Mouse (Mus musculus): Measurements from ENCODE around the gene Gipc2. TPM values are rescaled to one million over a fixed set of nuclear protein-coding genes. Genes with fewer than 3 reads are reported as not detected.

The Gipc2 gene
- total RNA-seq, 2 experiments from 2014 or later = 0.69 to 0.75 TPM

- no peak for DNase-seq
- intact Hi-C loops (cut with DNase I) = no loop called here
- TF ChIP-seq CTCF (IDR thresholded peaks at IDR 0.05) = no peak
- Histone ChIP-seq H3K27ac (no peak overlapping the region), H3K4me3 (no peak overlapping the region)
Measured at GRCm38 (mm10) chr3:152180624-152181023, 14.6 kb upstream of the Gipc2 start.

- no peak overlapping the region for H3K4me3 ChIP-seq
- H3K27ac ChIP-seq = no peak overlapping the region
- no peak for DNase-seq
- intact Hi-C loops (cut with DNase I) = no loop called here
- no peak for TF ChIP-seq CTCF (IDR thresholded peaks at IDR 0.05)
Measured at GRCm38 (mm10) chr3:152179285-152179684, 13.3 kb upstream of the Gipc2 start.

GRCm38 (mm10) chr3:152178816-152179215 is 12.8 kb upstream of the Gipc2 start:
- H3K27ac ChIP-seq = no peak overlapping the region
- DNase-seq = no peak
- no peak overlapping the region for H3K4me3 ChIP-seq
- TF ChIP-seq CTCF (IDR thresholded peaks at IDR 0.05) = no peak
- intact Hi-C loops (cut with DNase I) = no loop called here

GRCm38 (mm10) chr3:152172322-152172935 is 6.4 kb upstream of the Gipc2 start:
- no peak for DNase-seq
- TF ChIP-seq CTCF (IDR thresholded peaks at IDR 0.05) = no peak
- intact Hi-C loops (cut with DNase I) = no loop called here
- Histone ChIP-seq H3K27ac (no peak overlapping the region), H3K4me3 (no peak overlapping the region)

GRCm38 (mm10) chr3:152171862-152172261 is 5.8 kb upstream of the Gipc2 start:
- H3K27ac ChIP-seq = no peak overlapping the region
- H3K4me3 ChIP-seq = no peak overlapping the region
- no peak for DNase-seq
- no peak for TF ChIP-seq CTCF (IDR thresholded peaks at IDR 0.05)
- intact Hi-C loops (cut with DNase I) = no loop called here

GRCm38 (mm10) chr3:152171236-152171635 is 5.2 kb upstream of the Gipc2 start:
- no peak for TF ChIP-seq CTCF (IDR thresholded peaks at IDR 0.05)
- Histone ChIP-seq H3K27ac (no peak overlapping the region), H3K4me3 (no peak overlapping the region)
- intact Hi-C loops (cut with DNase I) = no loop called here
- no peak for DNase-seq

- Histone ChIP-seq H3K4me3 (no peak overlapping the region), H3K27ac (no peak overlapping the region)
- no peak for DNase-seq
- intact Hi-C loops (cut with DNase I) = no loop called here
- no peak for TF ChIP-seq CTCF (IDR thresholded peaks at IDR 0.05)
Measured at GRCm38 (mm10) chr3:152170407-152170806, 4.4 kb upstream of the Gipc2 start.

- no peak overlapping the region for H3K27ac ChIP-seq
- no peak for DNase-seq
- no peak for TF ChIP-seq CTCF (IDR thresholded peaks at IDR 0.05)
- intact Hi-C loops (cut with DNase I) = no loop called here
- no peak overlapping the region for H3K4me3 ChIP-seq
Measured at GRCm38 (mm10) chr3:152168007-152168406, 2.0 kb upstream of the Gipc2 start.

- Histone ChIP-seq H3K4me3 (peak overlapping the region; percentile 3), H3K27ac (no peak overlapping the region)
- TF ChIP-seq CTCF (IDR thresholded peaks at IDR 0.05) = no peak
- intact Hi-C loops (cut with DNase I) = no loop called here
- no peak for DNase-seq
Measured at GRCm38 (mm10) chr3:152166699-152167451, 845 bp upstream of the Gipc2 start.

GRCm38 (mm10) chr3:152165351-152166098 is 505 bp downstream of the Gipc2 start:
- Histone ChIP-seq H3K4me3 (peak overlapping the region; percentile 83), H3K27ac (peak overlapping the region; percentile 72)
- intact Hi-C loops (cut with DNase I) = no loop called here
- no peak for TF ChIP-seq CTCF (IDR thresholded peaks at IDR 0.05)
- DNase-seq = peak; percentile 38

- no peak for TF ChIP-seq CTCF (IDR thresholded peaks at IDR 0.05)
- Histone ChIP-seq H3K27ac (no peak overlapping the region), H3K4me3 (peak overlapping the region; percentile 83)
- intact Hi-C loops (cut with DNase I) = no loop called here
- DNase-seq = no peak
Measured at GRCm38 (mm10) chr3:152165014-152165350, 1.0 kb downstream of the Gipc2 start.

- H3K4me3 ChIP-seq = no peak overlapping the region
- TF ChIP-seq CTCF (IDR thresholded peaks at IDR 0.05) = no peak
- intact Hi-C loops (cut with DNase I) = no loop called here
- no peak overlapping the region for H3K27ac ChIP-seq
- DNase-seq = no peak
Measured at GRCm38 (mm10) chr3:152163320-152163719, 2.7 kb downstream of the Gipc2 start.

- no peak for TF ChIP-seq CTCF (IDR thresholded peaks at IDR 0.05)
- no peak overlapping the region for H3K27ac ChIP-seq
- intact Hi-C loops (cut with DNase I) = no loop called here
- no peak for DNase-seq
- no peak overlapping the region for H3K4me3 ChIP-seq
Measured at GRCm38 (mm10) chr3:152160607-152161006, 5.4 kb downstream of the Gipc2 start.
